Mouse (Mus musculus): ENCODE measurements around the gene Cemip2.

Gene Cemip2

GRCm38 (mm10) chr19:21779106-21779505 is 964 bp downstream of the Cemip2 start:
- DNase-seq (ENCODE audit: low read depth, low spot score): no peak

DNA sequence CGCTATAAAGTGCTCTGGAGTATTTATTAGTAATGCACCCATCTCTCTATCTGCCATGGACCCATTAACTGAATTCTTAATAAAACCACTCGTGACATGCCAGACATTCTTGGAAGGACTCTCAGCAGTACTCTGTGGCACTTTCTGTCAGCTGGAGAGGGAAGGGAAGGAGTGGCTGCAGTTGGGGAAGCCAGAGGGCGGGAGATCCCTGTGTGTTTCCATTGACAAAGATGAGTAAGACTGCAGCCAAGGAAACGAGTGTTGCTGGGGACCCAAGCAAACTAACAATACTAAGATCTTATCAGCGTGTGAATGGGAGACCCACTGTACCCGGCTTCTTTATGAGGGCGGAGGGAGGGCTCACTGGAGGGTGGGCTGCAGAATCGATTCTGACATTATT is 2.5 kb downstream of the Cemip2 start:
- DNase-seq (ENCODE audit: low read depth, low spot score): no peak

DNA sequence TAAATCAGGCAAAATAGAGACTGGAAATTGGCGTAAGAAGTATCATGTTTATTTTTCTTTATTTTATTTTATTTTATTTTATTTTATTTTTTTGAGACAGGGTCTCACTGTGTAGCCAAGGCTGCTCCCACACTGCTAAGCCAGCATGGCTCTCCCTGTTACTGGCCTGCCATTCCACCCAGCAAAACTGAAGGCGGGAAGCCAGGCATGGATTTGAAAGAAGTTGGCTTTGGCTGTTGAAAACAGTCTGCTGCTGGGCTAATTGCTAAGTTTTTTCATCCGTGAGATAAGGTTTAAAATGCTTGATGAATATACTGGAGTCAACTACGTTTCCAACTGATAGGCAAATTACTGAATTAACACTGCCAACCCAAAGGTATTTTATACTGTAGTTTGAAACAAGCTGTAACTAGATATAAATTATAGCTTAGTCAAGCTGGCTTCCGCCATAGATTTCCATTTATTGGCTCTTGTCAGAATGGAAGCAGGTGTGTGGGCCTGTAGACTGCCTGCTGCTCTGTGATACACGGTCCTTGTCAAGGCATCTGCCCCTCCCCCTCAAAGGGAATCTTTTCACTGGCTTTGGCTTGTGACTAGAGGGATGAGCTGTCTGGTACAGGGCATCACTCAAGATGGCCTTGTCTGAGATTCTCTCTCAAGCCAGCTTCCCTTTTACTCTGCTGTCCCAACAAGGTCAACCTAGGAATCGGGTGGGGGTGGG is 3.1 kb downstream of the Cemip2 start:
- DNase-seq (ENCODE audit: low read depth, low spot score): no peak

DNA sequence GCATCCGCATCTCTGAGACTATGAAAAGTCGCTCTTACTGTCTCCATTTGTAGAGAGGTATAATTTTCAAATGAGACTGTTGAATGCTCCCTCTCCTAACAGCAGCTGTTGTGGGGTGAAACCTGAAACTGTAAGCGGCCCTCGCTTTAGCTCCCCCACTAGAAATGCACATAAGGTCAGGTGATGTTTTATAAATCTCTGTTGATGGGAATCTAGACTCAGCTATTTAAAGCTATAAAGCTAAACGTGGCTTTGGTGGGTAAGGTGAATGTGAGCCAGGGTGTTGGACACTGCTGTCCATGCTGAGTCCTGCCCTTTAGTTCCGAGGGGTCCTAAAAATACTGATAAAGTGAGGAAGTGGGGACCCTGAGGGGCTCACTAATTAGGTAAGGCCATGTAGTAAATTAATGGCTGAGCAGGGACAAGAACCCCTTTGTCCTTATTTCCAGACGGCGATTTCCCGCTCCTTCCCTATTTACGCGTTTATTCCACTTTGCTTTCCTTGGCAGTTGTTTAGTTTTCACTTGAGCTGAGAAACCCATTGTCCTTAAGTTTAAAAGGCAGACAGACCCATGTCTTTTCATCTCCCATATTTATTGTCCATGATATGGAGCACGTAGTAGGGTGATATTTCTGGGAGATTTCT is 3.8 kb downstream of the Cemip2 start:
- no peak for DNase-seq (ENCODE audit: low read depth, low spot score)

DNA sequence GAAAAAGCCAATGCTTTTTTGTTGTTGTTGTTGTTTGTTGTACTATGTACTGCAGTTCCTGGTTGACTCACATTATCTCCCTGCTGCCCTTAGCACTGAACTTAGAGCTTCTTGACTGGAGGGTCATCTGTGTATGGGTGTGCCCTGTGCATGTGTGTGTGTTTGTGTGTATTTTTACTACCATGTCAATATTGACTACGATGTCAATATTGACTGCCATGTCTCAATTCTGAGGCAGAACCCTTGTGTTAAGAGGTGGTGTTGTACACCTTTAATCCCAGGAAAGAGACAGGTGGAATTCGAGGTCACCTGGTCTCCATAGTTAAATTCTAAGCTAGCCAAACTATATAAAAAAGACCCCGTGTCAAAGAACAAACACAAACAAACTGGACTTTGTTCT is 5.6 kb downstream of the Cemip2 start:
- DNase-seq (ENCODE audit: low read depth, low spot score): no peak

GRCm38 (mm10) chr19:21784331-21785131 is 6.4 kb downstream of the Cemip2 start:
- no peak for DNase-seq (ENCODE audit: low read depth, low spot score)

GRCm38 (mm10) chr19:21785132-21785528 is 7.0 kb downstream of the Cemip2 start:
- DNase-seq (ENCODE audit: low read depth, low spot score): no peak

DNA sequence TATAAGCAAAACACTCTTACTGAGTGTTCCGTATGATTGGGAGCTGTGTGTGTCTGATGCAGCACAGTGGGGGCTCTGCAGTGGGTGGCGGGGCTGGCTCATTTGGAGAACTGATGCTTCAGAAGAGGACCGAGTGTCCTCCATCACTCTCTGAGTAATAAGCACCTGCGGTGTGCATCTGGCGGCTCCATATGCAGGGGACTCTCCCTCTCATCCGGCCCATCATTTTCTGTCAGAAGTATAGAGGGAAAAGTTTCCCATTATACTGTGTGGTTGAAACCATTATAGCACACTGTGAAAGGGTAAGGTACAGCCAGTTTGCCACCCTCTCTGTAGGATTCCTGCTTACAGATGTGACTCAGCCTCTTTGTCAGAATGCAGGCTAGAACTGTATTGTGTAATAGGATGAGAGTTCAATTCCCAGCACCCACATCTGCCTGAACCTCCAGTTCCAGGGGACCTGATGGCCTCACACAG is 8.9 kb downstream of the Cemip2 start:
- no peak for DNase-seq (ENCODE audit: low read depth, low spot score)

- no peak for DNase-seq (ENCODE audit: low read depth, low spot score)
These were observed 10.9 kb downstream of the Cemip2 start for GRCm38 (mm10) chr19:21788999-21789398.

GRCm38 (mm10) chr19:21789676-21790075 is 11.5 kb downstream of the Cemip2 start:
- DNase-seq (ENCODE audit: low read depth, low spot score): no peak

GRCm38 (mm10) chr19:21791386-21791785 is 13.2 kb downstream of the Cemip2 start:
- no peak for DNase-seq (ENCODE audit: low read depth, low spot score)

GRCm38 (mm10) chr19:21791826-21792225 is 13.7 kb downstream of the Cemip2 start:
- no peak for DNase-seq (ENCODE audit: low read depth, low spot score)

DNA sequence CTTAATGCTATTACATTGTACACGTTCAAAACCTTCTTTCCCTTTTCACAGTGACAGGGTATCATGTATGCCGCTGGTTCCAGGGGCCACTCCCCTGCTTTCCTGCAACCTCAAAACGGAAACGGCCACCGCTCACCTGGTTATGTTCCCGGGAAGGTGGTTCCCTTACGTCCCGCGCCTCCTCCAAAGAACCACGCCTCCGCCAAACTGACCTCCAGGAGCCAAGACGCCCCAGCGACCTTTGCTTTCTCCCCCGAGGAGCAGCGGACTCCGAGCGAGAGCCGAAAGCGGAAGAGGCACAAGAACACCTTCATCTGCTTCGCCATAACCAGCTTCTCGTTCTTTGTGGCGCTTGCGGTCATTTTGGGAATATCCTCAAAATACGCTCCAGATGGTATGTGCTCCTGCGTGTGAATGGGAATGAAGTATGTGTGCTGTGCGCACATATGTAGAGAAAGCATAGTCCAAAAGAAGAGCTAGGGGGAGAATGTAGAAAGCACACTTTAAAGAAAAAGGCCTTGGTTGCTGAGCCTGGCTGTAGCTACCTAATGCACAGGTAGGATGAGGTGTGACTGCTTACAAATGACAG is 14.5 kb downstream of the Cemip2 start:
- DNase-seq (ENCODE audit: low read depth, low spot score): no peak

DNA sequence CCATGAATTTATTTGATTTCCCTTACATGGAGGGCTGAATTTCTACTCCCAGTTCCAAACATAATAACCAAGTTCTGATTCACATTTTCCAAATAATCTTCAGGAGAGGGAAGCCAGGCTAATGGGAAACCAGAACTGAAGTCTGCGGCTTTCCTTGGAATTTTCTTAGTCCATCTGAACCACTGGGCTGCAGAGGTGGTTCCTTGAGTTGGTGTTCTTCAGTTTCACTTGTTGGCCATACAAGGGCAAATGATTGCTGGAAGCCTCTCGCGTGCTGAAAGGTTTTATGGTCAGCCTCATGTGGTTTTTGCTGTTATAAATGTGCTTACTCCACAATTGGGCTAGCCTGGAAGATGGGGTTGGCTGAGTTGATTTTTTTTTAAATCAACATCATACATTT is 16.4 kb downstream of the Cemip2 start:
- DNase-seq (ENCODE audit: low read depth, low spot score): no peak

GRCm38 (mm10) chr19:21796333-21796732 is 18.2 kb downstream of the Cemip2 start:
- no peak for DNase-seq (ENCODE audit: low read depth, low spot score)

DNA sequence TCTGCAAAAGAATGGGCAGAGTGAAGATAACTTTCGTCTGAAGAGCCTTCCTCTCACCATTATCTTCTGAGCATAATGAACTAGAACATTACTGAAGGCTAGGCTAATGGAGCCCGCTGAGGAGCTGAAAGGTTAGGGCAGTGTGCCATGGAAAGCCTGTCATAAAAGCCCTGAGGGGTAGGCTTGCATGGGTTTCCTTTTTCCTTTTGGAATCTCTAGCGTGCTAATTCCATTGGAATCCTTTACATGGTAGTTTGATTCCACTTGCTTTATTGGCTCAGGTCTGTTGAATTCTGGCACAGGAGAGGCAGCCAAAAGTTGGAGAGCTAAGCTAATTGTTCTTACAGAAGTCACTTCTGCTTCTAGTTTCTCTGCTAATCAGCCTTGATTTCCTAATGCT is 20.6 kb downstream of the Cemip2 start:
- DNase-seq (ENCODE audit: low read depth, low spot score): no peak

- DNase-seq (ENCODE audit: low read depth, low spot score): no peak
These were observed 21.6 kb downstream of the Cemip2 start for GRCm38 (mm10) chr19:21799410-21800373.

DNA sequence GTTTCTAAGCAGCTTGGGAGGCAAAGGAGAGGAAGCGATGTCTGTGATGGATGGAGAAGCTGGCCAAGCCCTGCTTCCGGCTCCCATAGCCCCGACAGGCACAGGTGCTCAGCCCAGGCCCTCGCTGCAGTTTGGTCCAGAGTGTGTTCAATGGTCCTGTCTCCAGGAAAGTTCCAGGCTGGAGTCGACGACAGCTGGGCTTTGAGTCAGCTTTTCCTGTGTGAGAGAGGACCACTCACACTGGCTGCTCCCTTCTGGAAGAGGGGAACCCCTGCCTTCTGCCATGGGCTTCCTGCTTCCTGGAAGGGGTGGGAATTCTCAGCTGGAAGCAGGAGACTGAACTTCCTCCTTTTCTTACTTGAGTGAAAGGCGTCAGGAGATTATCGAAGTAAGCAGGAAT is 26.3 kb downstream of the Cemip2 start:
- no peak for DNase-seq (ENCODE audit: low read depth, low spot score)

DNA sequence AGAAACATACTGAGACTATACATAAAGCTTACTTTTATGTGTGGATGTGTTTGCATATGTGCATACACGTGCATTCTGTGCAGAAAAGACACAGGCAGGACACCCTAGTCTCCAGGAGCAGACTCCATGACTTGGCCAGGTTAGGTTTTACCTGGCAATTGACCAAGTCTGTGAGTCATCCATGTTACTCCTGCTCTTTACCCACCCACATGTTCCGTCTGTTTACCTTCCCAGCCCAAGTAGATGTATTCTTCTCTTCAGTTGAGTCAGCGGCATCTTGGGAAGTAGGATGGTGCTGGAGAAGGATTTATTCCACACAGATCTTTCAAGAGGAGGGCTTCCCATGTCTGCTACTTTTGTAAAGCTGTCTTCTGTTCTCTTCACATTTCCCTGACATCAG is 27.2 kb downstream of the Cemip2 start:
- DNase-seq (ENCODE audit: low read depth, low spot score): no peak

DNA sequence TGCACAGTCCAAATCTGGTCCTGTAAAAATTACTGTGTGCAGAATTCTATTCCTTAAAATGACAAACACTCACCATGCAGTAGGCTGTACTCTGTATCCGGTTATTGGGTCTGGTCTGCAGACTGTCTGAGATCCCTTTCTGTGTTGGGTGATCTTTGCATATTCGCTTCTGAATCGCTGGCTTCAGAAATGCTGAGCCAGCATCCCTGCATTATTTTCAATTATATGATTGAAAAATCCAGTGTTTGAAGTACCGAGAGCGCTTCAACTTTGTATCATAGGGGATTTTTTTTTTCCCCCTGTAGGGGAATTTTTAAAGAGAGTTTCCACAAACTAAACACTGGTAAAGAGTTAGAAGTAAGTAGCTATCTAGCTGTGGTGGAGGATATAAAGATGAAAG is 32.0 kb downstream of the Cemip2 start:
- DNase-seq (ENCODE audit: low read depth, low spot score): no peak

GRCm38 (mm10) chr19:21813560-21813959 is 35.4 kb downstream of the Cemip2 start:
- DNase-seq (ENCODE audit: low read depth, low spot score): no peak
